Mouse (Mus musculus): ENCODE measurements around the gene Brca2.
"Not testable (repeated sequence)": the region's sequence is repeated elsewhere in the genome, so short reads cannot be mapped to it uniquely, and the experiment has no call there.

Brca2 gene

DNA sequence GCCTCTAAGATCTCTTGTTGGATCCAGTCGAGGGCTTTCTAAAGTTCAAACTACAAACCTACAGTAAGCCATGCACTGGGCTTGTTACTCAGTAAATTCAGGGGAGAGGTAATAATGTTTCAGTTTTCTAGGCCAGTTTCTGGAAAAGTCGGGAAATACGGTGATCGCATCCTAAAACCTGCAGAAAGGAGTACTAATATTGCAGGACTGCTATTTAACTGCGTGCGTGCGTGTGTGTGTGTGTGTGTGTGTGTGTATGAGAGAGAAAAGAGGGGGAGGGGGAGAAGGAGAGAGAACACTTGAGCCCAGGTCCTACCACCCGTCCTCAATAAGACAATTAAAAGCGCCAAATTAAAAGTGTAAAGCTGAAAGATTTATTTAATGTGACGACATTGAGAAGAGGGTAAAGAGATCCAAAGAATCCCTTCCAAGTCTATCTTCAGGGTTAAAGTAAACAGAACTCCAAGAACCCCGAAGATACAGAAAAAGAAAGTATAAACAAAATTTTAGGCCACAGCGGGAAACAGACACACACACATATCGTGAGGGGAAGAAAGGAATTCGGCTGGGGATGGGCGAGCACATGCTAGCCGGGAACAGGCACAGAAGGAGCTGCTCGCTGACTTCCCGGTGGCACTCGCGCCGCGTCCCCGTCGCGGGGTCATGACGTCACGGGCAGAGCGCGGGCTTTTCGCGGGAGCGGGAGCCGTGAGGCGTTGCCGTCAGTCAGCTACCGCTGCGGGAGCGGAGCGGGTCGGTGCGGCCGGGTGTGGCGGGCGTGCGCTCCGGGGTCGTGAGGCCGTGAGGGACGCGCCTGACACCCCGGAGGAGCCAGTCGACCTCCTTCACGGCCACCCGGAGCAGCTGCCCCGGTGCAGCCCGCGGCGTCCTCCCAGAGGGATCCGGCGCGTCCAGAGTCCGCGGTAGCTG, at the start of gene Brca2:
Gene Brca2 (plus strand): TSS at position 694 of the 930 bp plus-strand sequence.
- peak; percentile 90 for DNase-seq (ENCODE audit: low read depth)

DNA sequence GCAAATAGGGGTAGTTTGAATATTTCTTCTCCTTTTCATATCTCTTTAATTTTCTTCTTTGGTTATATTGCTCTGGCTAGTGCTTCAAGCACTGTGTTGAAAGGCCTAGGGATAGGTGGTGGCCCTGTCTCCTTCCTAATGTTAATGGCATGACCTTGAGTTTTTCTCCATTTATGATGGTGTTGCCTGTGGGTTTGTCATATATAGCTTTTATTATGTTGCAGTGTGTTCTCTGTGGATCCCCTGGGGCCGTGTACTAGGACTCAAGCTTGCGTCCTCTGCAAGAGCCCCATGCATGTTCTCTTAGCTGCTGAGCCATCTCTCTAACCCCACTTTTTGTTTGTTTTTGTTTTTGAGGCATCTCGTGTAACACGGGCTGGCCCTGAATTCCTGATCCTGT, 45.1 kb upstream of the Brca2 start:
- no peak for DNase-seq (ENCODE audit: low read depth)

DNA sequence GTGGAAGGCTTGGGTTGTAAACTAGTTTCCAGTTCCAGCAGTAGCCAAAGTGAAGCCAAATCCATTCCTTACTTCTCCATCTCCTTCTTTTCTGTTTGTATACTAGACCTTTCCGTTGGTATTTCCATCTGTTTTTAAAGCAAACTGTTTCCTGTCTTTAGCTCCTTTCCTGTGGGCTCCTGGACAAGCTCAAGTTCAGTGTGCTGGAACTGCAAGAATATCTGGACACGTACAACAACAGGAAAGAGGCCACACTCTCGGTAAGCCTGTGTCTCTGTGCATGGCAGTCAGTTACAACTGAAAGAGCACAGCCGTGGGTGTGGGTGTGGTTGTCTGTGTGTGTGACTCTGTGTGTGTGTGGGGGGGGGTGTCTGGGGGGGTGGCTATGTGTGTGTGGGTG, 43.8 kb upstream of the Brca2 start:
- DNase-seq (ENCODE audit: low read depth), result peak; percentile 15

GRCm38 (mm10) chr5:150485198-150485597, 37.2 kb upstream of the Brca2 start:
- peak; percentile 61 for DNase-seq (ENCODE audit: low read depth)

- DNase-seq (ENCODE audit: low read depth), result no peak
These were observed 32.1 kb upstream of the Brca2 start for GRCm38 (mm10) chr5:150490285-150490684.

- DNase-seq (ENCODE audit: low read depth), result no peak
These were observed 31.6 kb upstream of the Brca2 start for GRCm38 (mm10) chr5:150490821-150491220.

GRCm38 (mm10) chr5:150491573-150492173, 30.8 kb upstream of the Brca2 start:
- not testable (repeated sequence) for DNase-seq (ENCODE audit: low read depth)

DNA sequence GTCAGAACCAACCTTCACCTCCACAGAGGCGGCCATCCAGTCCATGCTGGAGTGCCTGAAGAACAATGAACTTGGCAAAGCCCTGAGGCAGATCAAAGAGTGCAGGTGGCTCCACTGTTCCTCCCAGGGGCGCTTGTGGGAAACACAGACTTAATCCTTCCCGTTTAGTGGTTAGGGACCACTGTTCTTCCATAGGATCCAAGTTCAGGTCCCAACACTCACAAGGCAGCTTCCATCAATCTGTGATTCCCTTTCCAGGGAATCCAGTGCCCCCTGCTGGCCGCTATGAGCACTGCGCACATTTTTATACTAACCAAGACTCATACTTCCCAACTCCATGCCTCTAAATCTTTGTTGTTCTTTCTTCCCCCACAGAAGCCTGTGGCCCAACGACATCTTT, 26.6 kb upstream of the Brca2 start:
- peak; percentile 56 for DNase-seq (ENCODE audit: low read depth)

DNA sequence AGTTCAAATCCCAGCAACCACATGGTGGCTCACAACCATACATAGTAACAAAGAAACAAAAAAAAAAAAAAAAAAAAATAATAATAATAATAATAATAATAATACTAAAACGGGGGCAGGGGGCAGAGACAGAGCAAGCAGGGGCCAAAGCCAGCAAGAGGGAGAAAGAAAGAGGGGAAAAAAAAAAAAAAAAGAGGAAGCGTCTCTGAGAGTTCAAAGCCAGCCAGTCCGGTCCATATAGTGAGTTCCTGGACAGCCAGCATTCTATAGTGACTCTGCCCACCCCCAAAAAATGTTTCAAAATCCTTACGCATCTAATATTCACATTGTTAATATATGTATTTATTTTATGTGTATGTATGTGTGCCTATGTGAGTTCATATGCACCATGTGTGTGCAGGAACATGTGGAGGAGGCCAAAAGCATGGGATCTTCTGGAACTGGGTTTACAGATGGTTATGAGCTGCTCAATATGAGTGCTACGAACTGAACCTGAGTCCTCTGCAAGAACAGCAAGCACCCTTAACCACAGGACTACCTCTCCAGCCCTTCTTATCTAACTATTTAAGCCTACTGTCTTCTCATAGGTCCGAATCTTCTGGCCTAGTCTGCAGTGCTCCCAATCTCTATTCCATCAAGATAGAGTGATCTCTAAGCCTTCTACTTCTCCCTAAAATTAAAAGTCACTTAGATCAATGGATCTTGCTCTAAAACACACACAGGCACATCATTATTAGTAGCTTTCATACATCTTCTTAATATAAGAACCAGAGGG, 11.8 kb upstream of the Brca2 start:
- no peak for DNase-seq (ENCODE audit: low read depth)

DNA sequence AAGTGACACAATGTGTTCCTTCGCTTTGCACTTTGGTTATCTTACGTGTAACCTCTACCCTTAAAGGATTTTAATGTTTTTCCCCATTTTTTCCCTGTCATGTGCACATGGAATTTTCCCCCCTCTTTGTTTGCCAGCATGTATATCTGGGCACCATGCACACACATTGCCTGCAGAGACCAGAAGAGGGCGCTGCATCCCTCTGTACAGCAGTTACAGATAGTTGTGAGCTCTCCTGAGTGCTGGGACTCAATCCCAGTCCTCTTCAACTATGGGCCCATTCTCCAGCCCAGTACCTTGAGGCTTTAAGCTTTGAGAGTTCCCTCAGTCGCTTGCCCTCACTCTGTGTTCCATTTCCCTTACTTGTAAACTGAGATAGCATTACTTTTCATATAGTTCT, 9.2 kb upstream of the Brca2 start:
- DNase-seq (ENCODE audit: low read depth), result no peak

DNA sequence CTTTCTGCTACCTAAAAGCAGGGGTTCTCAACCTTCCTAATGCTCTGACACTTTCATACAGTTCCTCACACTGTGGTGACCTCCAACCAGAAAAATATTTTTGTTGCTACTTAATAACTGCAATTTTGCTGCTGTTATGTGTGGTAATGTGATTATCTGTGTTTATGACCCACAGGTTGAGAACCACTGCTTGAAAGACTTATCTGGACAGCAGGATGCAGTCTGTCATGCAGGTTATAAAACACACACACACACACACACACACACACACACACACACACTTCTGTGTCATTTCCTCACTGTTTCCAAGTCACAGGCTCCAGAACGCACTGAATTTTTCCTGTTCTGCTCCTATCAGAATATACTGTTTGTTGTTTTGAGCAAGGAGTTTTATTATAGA, 8.4 kb upstream of the Brca2 start:
- DNase-seq (ENCODE audit: low read depth), result peak; percentile 31

DNA sequence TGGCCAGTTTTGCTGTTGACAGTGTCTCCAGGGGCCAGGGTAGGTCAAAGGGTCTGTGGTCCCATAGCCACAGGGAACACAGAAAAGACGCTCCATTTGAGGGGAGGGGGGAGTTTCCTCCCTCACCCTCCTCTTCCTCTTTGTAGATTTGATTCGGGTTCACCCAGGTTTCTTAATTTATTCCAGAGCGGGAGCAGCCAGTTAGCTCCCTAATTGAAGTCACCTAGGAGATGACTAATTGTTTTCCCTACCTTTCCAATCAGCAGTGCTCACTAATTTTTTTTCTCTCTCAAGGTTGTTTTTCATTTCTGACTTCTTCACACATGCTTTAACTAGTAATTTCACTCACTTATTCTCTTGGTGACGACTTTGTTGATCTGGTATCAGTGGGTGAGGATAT, 4.4 kb upstream of the Brca2 start, which contains the start of gene Zar1l:
Gene Zar1l (minus strand): TSS at position 101 of the 400 bp plus-strand sequence.
- DNase-seq (ENCODE audit: low read depth), result no peak

DNA sequence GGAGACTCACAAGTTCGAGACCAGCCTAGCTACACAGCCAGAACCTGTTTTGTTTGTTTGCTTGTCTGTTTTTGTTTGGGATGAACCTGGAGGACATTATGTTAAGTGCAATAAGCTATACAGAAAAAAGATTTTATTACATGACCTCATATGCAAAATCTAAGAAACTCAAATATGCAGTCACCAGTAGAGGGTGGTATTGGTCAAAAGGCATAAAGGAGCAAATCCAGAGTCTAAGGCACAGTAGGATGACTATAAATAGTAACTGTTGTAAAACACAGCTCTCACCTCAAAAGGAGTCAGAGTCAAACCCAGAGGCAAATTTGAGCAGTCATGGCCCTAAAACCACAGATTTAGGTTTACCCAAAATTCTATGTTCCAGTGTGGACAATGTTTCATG, 2.9 kb upstream of the Brca2 start:
- peak; percentile 88 for DNase-seq (ENCODE audit: low read depth)

DNA sequence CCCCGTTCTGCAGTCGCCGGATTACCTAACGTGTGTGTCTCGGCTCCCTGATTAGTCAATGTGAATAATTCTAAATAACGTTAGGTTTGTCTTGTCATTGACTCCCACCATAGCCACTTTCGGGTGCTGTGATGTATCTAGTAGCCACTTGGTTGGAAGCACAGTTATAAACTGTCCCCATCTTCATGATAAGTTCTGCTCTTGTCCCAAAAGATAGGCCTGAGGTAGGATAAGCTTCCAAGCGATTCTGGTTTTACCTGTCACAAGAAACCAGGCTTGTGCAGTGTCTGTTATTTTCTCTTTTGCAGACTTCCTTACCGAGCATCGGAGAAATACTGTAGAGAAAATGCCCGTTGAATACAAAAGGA, 421 bp downstream of the Brca2 start:
- no peak for DNase-seq (ENCODE audit: low read depth)

GRCm38 (mm10) chr5:150525239-150525638, 2.8 kb downstream of the Brca2 start:
- DNase-seq (ENCODE audit: low read depth), result no peak

- no peak for DNase-seq (ENCODE audit: low read depth)
These were observed 18.9 kb downstream of the Brca2 start for GRCm38 (mm10) chr5:150541302-150541701.

DNA sequence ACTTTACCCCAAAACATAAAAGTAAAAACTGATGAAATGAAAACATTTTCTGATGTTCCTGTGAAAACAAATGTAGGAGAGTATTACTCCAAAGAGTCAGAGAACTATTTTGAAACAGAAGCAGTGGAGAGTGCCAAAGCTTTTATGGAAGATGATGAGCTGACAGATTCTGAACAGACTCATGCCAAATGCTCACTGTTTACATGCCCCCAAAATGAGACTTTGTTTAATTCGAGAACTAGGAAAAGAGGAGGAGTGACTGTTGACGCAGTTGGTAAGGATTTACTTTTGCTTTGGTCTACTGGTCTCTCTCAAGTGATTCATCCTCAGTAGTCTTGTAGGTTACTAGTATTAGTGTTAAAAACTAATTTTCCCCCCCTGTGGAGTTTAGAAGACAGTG, 20.8 kb downstream of the Brca2 start:
- no peak for DNase-seq (ENCODE audit: low read depth)

DNA sequence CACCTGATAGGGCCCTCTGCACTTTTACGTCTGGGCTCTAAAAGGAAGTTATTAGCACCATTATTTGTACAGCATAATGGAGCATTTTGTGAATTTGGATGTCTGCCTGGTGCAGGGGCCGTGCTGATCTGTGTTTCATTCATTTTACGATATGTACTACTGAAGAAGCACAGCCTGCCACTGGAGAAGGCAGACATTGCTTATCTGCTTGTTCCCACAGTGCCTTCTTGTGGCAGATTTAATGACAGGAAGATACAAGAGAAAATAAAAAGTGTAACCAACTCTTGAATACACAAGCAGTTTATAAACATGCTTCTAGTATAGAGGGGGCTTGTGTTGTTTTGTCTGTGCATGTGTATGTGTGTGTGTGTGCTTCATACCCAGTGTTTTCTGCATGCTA, 29.2 kb downstream of the Brca2 start:
- peak; percentile 20 for DNase-seq (ENCODE audit: low read depth)

GRCm38 (mm10) chr5:150559519-150560103, 37.2 kb downstream of the Brca2 start:
- no peak for DNase-seq (ENCODE audit: low read depth)

DNA sequence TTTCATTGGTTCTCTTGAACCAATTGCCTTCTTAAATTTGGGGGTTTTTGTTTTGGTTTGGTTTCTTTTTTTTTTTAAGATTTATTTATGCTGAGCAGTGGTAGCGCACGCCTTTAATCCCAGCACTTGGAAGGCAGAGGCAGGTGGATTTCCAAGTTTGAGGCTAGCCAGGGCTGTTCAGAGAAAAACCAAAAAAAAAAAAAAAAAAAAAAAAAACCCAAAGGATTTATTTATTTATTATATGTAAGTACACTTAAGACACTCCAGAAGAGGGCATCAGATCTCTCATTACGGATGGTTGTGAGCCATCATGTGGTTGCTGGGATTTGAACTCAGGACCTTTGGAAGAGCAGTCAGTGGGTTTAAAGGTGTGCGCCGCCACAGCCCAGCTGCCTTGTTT, 38.4 kb downstream of the Brca2 start:
- DNase-seq (ENCODE audit: low read depth), result no peak

DNA sequence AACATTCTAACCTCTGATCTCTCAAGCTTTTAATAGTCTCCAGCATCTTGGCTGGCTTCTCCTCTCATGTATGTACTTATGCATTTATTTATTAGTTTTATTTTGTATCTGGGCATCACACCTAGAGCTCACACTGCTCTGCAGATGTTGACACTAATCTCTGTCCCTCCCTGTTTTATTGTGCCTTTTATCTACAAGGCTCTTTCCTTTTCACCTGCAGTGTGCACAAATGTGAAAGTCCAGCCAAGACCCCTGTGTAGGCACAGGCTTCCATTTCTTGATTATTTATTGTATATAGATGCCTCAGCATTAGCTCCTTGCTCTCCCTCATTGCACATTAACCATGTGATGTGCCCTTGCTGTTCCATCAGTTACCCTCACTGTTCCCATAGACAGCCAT, 38.9 kb downstream of the Brca2 start:
- no peak for DNase-seq (ENCODE audit: low read depth)

GRCm38 (mm10) chr5:150561783-150562182, 39.4 kb downstream of the Brca2 start:
- no peak for DNase-seq (ENCODE audit: low read depth)
